Mouse (Mus musculus) megakaryocyte-erythroid progenitor cell, adult 5-6 weeks (primary cell): ENCODE measurements around the gene Acad10. TPM values are rescaled to one million over a fixed set of nuclear protein-coding genes. Genes with fewer than 3 reads are reported as not detected.

Experiments used
- ATAC-seq: replicated peaks from 2 replicates; pipeline ENCODE4 v1.8.0; 2016; ENCODE audit warnings: mild to moderate bottlenecking, inconsistent platforms; ENCODE audit not compliant: severe bottlenecking, poor library complexity, low FRiP score, low TSS enrichment
- total RNA-seq, 2 experiments: library from RNA; stranded (forward) in 1 of 2; stranded (reverse) in 1 of 2; fragments of 200-1000, 215-1000 nt in 1 of 2; fragments of >200 nt in 1 of 2; fragmentation: Nextera tagmentation in 1 of 2; gene quantifications; 2 replicates each; pipeline ENCODE4 v1.2.3; 2014 to 2017

Acad10 gene
- total RNA-seq, 2 experiments from 2014 or later = 6.2 to 6.3 TPM

DNA sequence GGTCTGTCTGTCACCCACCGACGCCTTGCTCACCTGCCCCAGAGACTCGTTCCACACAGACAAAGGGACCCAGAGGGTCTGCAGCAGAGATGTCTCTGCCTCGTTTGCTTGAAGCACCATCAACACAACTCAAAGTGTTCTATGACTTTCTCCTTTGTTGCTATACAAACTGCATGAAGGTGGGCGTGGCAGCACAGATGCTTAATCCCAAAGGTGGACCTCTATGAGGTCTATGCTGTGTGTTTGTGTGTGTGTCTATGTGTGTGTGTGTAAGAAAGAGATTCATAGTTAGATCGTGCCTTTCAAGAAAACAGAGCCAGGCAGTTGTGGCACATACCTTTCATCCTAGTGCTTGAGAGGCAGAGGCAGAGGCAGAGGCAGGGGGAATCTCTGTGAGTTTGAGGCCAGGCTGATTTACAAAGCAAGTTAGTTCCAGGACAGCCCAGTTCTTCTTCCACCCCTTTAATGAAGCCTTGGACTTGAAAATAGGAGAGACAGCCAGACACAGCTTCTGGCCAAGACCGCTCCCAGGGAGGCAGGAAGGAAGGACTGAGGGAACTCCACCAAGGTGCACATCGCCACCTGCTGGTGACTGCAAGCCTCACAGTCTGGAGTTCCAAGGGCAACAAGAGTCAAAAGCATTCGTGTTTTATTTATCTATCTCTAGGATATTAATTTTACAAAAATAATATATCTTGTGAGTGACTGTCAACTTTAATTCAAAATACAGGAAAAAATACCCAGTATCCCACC is 58.6 kb downstream of the Acad10 start:
- ATAC-seq = peak; percentile 77

- no peak for ATAC-seq
Measured at GRCm38 (mm10) chr5:121598871-121599610, 61.3 kb downstream of the Acad10 start.

GRCm38 (mm10) chr5:121597991-121598537 is 62.2 kb downstream of the Acad10 start:
- no peak for ATAC-seq

DNA sequence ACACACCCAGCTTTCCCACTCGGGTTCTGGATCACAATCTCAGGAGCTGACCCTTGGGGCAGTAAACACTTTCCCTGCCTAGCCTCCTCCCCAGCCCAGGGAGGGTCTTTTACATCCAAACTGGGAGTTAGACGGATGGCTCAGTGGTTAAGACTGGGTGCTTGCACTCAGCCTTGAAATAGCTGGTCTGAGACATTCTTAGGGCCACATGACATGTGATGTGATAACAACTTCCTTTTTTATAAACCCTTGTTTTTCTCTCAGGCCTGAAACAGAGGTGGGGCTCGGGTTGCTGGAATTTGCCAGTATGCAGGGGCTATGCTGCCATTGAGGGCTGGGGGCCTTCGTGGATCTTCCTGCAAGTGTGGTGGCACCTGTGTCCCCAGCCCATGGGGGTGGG is 63.0 kb downstream of the Acad10 start:
- no peak for ATAC-seq

DNA sequence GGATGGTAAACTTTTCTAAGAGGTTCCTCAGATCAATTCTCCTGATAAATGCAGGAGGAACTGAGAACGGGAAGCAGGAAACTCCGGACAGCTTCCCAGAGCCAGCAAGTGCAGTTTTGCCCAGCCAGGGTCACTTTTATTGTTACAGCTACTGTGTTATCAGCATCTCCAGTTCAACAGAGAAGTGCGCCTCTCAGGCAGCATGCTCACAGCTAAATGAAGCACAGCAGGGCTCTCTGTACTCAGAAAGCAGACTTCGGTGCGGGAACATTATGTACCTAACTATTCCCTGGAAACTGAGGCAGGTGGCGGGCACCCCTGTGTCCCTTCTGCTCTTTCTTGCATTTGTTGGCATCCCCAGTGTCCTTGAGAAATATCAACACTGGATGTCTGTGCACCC is 64.1 kb downstream of the Acad10 start:
- no peak for ATAC-seq

DNA sequence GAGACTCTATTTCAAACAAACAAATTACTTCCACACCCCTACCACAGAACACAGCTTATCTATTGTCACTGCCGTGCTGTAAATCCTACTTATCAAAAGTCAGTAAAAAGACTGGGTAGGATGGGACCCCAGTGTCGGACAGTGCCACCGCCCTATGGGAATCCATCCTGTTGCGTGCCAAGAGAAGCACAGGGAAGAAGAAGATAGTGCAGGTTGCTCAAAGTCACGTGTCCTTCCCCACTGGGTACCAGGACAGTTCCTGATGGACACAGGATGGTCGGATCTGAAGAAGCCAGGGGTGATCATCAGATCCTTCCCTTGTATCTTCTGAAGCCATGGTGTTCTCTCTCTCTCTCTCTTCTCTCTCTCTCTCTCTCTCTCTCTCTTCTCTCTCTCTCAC is 64.6 kb downstream of the Acad10 start:
- ATAC-seq = no peak

DNA sequence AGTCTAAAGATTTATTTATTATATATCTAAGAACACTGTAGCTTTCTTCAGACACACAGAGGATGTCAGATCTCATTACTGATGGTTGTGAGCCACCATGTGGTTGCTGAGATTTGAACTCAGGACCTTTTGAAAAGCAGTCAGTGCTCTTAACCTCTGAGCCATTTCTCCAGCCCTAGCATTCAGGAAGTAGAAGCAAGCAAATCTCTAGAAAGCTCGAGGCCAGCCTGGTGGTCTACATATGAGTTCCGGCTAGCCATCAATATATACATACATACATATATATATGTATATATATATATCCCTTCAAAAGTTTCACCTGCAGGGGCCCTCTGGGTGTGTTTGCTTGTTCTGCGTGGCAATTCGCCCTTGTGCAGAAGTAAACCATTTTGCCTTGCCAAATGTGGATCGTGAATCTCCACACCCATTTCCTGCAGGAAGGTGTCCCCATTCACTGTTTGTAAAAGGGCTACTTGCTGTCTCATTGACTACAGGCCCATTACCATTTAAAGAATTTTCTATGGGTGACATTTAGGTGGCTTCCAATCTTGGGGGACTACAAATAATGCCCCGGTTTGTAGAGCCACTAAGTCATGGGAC is 65.5 kb downstream of the Acad10 start:
- ATAC-seq = no peak

DNA sequence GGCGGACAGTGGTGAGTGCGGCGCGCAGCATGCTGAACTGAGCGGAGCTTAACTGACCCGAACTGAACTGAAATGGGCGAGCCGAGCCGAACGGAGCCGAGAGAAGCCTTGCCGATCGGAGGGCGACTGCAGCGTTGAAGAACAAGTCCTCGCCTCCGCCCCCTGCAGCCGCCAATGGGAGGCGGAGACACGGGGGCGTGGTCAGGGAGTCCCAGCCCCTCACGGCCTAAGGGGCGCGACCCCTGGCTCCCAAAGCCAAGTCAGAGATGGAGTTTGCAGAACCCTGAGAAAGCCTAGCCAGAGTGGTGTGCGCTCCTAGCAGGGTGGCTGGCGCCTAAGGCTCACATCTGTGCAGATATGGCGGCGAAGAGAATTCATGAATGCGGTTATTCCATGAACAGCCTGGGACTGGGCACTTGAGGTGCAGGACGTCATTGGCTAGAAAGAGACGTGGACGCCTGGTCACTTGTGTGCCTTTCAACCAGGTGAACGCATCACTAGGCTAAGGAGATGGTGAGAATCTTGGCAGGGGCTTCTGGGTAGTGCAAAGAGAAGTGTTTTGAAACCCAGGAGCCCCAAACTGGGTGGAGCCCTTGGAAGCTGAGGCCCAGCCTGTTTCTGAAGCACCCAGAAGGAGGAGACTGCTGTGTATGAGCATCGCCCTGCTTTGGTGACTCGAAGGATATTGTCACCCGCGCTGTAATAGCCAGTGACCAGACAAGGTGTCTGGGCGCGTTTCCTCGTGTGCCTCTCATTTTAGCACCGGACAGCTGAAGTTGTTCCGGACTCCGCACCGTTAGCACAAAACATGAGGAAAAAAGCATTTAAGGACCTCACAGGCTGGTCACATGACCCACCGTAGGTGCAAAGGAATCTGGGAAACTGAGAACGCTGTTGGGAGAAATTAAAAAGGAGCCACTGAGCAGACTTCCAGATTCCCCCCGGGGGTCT is 66.6 kb downstream of the Acad10 start, which contains the start of gene Aldh2:
Gene Aldh2, minus strand, starts transcription at position 374 of the 951 bp plus-strand sequence.
- peak; percentile 83 for ATAC-seq

DNA sequence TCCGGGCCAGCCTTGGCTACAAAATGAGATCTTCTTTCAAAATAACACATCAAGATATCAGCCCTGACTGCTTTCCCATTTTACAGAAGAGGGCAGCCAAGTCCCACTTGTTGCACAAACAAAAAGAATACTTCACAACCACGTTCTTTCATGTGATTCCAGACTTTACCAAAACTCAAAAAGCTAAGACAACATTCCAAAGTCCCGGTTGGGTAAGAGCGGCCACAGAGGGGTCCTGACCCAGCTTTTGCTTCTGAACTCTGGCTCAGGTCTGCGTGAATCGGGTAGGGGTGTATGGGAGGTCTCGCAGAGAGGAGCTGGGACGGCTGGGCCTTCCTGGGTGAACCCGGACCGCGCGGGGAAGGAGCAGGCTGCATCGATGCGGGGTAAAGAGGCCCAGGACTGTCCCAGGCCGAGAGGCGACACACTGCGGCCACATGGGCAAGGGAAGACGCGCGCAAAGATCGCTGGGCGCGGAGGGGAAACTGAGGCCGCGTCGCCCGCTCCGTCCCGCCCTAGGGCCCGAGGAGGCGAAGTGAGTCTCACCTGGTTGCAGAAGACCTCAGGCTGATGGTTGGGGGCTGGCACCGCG is 67.4 kb downstream of the Acad10 start:
- ATAC-seq = no peak

DNA sequence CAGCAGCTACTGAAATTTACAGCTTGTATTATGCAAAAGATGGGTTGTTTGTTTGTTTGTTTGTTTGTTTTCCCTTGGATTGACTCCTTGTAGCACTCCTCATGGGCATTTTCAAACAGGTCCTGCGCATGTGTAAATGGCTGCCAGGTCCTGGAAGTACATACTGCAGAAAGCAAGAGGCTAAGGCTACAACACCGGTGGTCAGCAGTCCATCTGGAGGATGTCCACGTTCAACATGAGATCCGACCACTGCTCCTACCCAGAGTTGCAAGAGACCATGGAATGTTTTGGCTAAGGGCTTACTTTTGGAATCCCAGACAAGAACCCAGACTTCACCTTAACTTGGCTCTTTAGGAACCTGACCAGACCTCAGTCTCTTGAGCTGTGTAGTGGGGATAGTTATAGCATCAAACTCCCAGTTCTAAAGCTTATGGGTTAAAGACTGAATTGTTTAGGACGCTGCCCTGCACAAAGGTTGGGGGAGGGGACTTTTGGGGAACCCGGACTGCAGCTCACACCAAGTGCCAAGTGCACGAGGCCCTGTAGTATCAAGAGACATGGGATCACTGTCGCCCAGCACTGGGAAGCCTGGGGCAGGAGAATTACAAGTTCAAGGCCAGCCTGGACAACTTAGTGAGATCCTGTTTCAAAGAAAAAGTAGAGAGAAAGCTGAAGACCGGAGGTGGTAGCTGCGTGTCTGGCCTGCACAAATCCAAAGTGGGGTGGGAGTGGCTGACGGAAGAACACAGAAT is 68.1 kb downstream of the Acad10 start:
- no peak for ATAC-seq

DNA sequence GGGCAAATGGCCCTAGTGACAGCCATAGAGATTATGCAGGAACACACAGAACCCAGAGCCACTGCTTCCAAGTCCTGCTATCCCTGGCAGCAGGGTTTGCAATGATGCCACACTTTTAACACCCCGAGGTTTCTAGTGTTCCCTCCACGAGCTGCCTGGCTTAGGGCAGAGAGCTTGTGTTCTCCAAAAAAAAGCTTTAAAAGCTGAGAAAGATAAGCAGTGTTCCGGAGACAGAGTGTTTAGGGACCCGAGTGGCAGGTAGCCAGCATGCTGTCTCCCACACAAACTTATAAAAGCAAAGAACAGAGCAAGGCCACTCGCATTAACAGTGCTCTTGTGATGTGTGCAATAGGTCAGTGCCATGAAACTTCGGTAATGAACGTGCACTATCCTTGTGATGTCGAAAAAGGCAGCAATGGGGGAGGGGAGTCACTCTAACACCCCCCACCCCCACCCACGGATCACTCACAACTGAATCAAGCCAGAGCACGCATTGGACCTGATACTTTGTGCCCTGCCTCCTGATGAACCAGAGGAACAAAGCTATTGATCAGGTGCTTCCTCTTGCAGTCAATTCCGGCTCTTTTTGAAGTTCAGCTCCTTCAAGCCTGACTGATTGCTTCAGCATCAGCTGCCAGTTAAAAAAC is 68.8 kb downstream of the Acad10 start:
- ATAC-seq = no peak

- ATAC-seq = no peak
Measured at GRCm38 (mm10) chr5:121589928-121590327, 70.4 kb downstream of the Acad10 start.

GRCm38 (mm10) chr5:121586400-121587039 is 73.8 kb downstream of the Acad10 start:
- peak; percentile 44 for ATAC-seq

DNA sequence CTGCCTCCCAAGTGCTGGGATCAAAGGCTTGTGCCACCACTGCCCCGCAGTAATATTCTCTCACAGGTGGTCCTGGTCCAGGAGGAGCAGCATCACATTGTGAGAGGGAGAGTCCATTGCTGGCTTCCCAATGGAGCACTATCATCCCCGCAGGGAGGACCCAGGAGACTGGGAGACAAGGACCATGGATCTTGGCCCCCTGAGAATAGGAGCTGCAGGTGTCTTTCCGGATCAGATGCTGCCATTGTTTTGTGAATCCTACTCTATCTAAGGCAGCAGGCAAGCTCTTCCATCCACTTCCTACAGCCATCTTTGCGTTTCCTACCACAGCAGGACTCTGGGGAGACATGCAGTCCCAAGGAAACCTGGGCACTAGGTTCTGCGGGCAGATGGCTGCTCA is 74.6 kb downstream of the Acad10 start:
- ATAC-seq = no peak

DNA sequence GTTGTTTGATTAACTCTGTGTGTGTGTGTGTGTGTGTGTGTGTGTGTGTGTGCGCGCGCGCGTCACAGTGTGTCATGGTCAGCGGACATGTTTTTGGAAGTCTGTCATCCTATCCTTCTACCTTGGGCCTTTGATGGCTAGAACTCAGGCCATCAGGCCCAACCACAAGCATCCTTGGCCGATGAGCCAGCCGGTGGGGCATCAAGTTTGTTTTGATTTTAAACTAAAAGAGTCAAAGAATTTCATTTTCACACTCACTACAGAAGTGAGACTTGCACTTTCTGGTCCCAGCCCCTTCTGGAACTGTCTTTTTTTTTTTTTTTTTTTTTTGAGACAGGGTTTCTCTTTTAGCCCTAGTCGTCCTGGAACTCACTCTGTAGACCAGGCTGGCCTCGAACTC is 75.3 kb downstream of the Acad10 start:
- ATAC-seq = no peak

- ATAC-seq = peak; percentile 82
Measured at GRCm38 (mm10) chr5:121583765-121584501, 76.4 kb downstream of the Acad10 start.

GRCm38 (mm10) chr5:121581945-121582344 is 78.4 kb downstream of the Acad10 start:
- no peak for ATAC-seq
